Mouse (Mus musculus) neural tube, embryonic 13.5 days (tissue): ENCODE results near the gene Ang2. TPM values are rescaled to one million over a fixed set of nuclear protein-coding genes. Genes with fewer than 3 reads are reported as not detected.
"Not testable (repeated sequence)": the region's sequence is repeated elsewhere in the genome, so short reads cannot be mapped to it uniquely, and the experiment has no call there.

Experiments
- ATAC-seq: fragments of 200-750 bp; cut with Nextera tagmentation; 2 replicates; pipeline ENCODE4 v1.8.0; 2017; ENCODE audit warnings: low read depth, mild to moderate bottlenecking, moderate TSS enrichment, moderate library complexity
- H3K27ac ChIP-seq: fragments of 300-500 bp; sonication (generic); replicated peaks from 2 replicates; pipeline ENCODE4 v1.5.1; 2015; ENCODE audit warnings: moderate library complexity, mild to moderate bottlenecking, inconsistent platforms
- H3K27me3 ChIP-seq: fragments of 300-500 bp; sonication (generic); 2 replicates; pipeline ENCODE4 v1.6.1; 2015; ENCODE audit warnings: mild to moderate bottlenecking, inconsistent platforms
- H3K36me3 ChIP-seq: fragments of 300-500 bp; sonication (generic); 2 replicates; pipeline ENCODE4 v1.6.1; 2015; ENCODE audit warnings: mild to moderate bottlenecking, inconsistent platforms
- H3K4me1 ChIP-seq: fragments of 300-500 bp; sonication (generic); replicated peaks from 2 replicates; pipeline ENCODE4 v1.6.1; 2015; ENCODE audit warnings: inconsistent platforms
- H3K4me2 ChIP-seq: fragments of 300-500 bp; sonication (generic); 2 replicates; pipeline ENCODE4 v1.6.1; 2015; ENCODE audit warnings: inconsistent platforms, mild to moderate bottlenecking, moderate library complexity
- H3K4me3 ChIP-seq: fragments of 300-500 bp; sonication (generic); 2 replicates; pipeline ENCODE4 v1.5.1; 2015; ENCODE audit warnings: mild to moderate bottlenecking, inconsistent platforms
- H3K9ac ChIP-seq: fragments of 300-500 bp; sonication (generic); 2 replicates; pipeline ENCODE4 v1.6.1; 2015; ENCODE audit warnings: moderate library complexity, mild to moderate bottlenecking, inconsistent platforms
- H3K9me3 ChIP-seq: fragments of 300-500 bp; sonication (generic); 2 replicates; pipeline ENCODE4 v1.6.1; 2016; ENCODE audit warnings: inconsistent platforms
- WGBS: fragments of 180-500 bp; shearing (Covaris S2); methylation state at CpG from one replicate; pipeline ENCODE4 v1.1.7; 2015; 5-methylcytosine and 5-hydroxymethylcytosine counted together
- polyA plus RNA-seq: library from polyadenylated mRNA; unstranded; fragments of >200 nt; fragmentation: Nextera tagmentation; extraction: Ambion mirVana; gene quantifications from 2 replicates; pipeline ENCODE4 v1.2.1, GENCODE M21; 2015

Gene Ang2
- polyA plus RNA-seq, result not detected in 2 replicates

DNA sequence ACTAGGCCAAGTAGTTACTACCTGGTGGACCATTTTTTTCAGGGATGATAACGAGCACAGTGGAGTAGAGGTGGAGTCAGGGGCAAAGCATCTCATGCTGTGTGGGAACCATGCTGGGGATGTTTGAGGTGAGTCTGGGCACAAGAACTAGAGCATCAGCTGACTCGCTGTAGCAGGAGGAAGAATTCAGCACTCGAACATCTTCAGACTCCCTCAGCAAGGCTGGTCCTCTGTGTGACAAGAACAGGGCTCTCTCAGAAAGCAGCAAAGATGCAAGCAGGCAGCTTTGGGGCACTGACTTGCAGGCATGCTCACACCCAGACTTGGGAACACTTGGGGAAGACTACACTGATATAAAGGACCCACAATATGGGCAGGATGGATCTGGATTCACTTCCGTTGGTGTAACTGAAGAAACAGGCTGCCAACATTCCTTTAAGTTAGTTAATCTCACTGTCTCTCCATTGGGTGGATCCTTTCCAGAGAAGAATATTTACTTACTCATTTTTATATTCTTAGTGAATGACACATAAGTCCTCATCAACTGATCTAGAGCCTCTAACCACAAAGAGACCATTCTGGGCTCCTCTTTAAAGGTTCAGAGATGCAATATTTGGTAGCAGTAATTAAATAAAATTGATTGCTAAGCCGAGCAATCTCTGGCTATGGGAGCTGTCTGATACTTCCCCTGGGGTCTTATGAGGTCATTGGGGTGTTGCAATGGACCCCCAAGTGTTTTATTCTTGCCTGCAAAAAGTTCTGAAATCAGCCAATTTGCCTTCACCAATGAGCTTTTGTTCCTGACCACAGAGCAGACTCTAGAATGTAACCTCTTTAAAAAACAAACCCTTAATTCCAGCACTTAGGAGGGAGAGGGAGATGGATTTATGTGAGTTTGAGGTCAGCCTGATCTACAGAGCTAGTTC is at the start of gene Ang2:
Ang2 (minus strand) TSS at position 51 of the 926 bp plus-strand sequence.
- Histone ChIP-seq H3K4me1 (no peaks in the 10 kb centered on the region), H3K36me3 (no peaks in the 10 kb centered on the region), H3K27me3 (no peaks in the 10 kb centered on the region), H3K27ac (no peak within 1 kb of the TSS), H3K4me2 (no peak within 1 kb of the TSS), H3K4me3 (no peak within 1 kb of the TSS), H3K9ac (no peak within 1 kb of the TSS), H3K9me3 (no peaks in the 10 kb centered on the region)
- no peak for ATAC-seq
- WGBS, result 80% methylated on average over 5 of the region's 5 CpGs

DNA sequence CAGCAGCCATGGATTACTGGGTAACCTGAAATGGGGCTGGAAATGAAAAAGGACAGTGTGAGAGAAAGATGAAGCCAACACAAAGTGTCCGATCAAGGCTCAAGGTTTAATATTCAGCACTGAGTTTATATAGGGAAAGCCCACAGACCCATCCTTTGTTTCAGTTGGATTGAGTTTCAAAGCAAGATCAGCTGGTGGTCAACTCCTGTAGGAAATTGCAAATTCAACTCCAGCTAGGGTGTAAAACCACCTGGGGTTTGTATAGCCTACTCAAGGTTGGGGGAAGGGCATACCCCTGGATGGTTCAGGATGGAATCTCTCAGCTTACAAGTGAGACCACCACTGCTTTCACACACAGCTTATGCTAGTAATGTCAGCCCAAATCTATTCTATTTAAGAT is 48.8 kb upstream of the Ang2 start:
- H3K4me1 ChIP-seq, result no peaks in the 10 kb centered on the region
- no peak overlapping the region for H3K9ac ChIP-seq
- no peak for ATAC-seq
- H3K27me3 ChIP-seq, result no peaks in the 10 kb centered on the region
- H3K4me2 ChIP-seq, result no peak overlapping the region
- no peaks in the 10 kb centered on the region for H3K9me3 ChIP-seq
- H3K27ac ChIP-seq, result no peak overlapping the region
- H3K4me3 ChIP-seq, result no peak overlapping the region
- WGBS, result 81% methylated on average over 1 of the region's 1 CpGs
- H3K36me3 ChIP-seq, result no peaks in the 10 kb centered on the region

DNA sequence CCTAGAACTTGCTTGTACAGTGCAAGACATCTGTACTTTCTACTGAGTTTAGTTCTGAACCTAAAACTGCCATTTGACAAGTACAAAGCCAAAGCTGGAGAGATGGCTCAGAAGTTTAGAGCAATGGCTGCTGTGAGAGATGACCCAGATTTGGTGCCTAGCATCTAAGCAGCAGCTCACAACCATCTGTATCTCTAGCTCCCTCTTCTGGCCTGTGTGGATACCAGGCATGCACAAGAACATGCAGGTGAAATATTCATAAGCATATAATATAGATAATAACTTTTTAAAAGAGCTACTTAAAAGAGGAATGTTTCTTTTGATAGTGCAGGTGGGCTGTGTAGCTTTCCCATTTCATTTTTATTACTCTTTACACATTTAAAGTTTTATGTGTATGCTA is 42.0 kb upstream of the Ang2 start:
- H3K27ac ChIP-seq, result no peak overlapping the region
- H3K4me1 ChIP-seq, result no peaks in the 10 kb centered on the region
- H3K4me3 ChIP-seq, result no peak overlapping the region
- no peaks in the 10 kb centered on the region for H3K36me3 ChIP-seq
- no peak overlapping the region for H3K4me2 ChIP-seq
- no peak overlapping the region for H3K9ac ChIP-seq
- H3K9me3 ChIP-seq, result no peaks in the 10 kb centered on the region
- ATAC-seq, result no peak
- H3K27me3 ChIP-seq, result no peaks in the 10 kb centered on the region

DNA sequence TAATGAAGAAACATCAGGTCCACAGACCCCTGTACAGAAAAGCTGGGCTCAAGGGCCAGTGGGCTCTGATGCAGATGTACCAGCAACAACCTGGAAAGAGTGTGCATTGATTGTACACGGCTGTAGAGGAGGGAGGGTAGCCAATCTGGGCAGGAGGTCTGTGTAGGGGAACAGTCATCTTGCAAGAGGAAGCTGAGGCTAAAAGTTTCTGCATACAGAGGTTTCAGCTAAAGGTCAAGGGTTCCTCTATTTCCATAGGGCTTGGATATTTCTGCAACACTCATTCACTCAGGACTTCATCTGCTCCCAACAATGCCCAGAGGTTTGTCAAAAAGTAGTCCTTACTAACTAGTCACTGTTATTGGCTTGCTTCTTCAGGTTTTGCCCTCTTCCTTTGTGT is 38.5 kb upstream of the Ang2 start:
- not testable (repeated sequence) for H3K9me3 ChIP-seq, H3K27me3 ChIP-seq, H3K9ac ChIP-seq, H3K4me3 ChIP-seq, ATAC-seq, H3K4me2 ChIP-seq, H3K36me3 ChIP-seq, H3K27ac ChIP-seq, H3K4me1 ChIP-seq
- 83% methylated on average over 1 of the region's 1 CpGs for WGBS

DNA sequence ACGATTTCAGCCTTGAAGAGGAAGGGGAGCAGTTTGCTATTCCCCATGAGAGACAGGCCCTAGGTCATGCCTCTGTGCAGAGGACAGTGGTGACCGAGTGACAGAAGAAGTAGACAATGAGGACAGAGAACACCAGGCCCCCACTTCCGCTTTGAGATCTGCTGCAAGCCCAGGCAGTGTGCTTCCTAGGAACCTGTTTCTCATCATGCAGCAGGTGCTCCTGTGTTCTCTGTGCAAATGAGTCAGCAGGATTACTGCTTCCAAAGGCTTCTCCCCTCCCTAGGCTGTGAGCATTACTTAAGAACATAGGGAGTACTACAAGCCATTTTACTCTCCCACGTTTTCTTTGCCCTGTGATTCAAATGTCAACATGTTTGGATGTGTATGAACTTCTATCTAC is 30.7 kb upstream of the Ang2 start:
- H3K36me3 ChIP-seq, ATAC-seq, H3K4me3 ChIP-seq, H3K4me2 ChIP-seq, H3K4me1 ChIP-seq, H3K27ac ChIP-seq, H3K9ac ChIP-seq, H3K27me3 ChIP-seq, H3K9me3 ChIP-seq: not testable (repeated sequence)
- 71% methylated on average over 4 of the region's 4 CpGs for WGBS

DNA sequence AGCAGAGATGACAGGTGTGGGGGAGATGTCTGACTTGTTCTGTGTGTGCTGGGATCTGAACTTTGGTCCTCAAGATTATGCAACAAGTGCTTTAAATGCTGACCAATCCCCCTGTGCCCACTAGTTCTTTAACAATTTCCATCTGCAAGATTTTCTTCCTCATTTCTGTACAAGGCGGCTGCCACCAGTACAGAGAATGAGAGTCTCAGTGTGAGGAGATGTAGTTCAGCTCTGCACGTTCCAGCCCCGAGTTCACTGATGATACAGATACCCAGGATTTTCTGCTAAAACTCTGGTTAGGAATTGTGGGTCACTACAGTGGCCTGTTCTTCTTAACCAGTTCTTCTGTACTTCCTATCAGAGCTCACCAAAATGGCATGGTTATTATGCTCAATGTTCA is 21.1 kb upstream of the Ang2 start:
- H3K9ac ChIP-seq, ATAC-seq, H3K4me3 ChIP-seq, H3K27ac ChIP-seq, H3K36me3 ChIP-seq, H3K9me3 ChIP-seq, H3K27me3 ChIP-seq, H3K4me2 ChIP-seq, H3K4me1 ChIP-seq: not testable (repeated sequence)
- 81% methylated on average over 3 of the region's 3 CpGs for WGBS

DNA sequence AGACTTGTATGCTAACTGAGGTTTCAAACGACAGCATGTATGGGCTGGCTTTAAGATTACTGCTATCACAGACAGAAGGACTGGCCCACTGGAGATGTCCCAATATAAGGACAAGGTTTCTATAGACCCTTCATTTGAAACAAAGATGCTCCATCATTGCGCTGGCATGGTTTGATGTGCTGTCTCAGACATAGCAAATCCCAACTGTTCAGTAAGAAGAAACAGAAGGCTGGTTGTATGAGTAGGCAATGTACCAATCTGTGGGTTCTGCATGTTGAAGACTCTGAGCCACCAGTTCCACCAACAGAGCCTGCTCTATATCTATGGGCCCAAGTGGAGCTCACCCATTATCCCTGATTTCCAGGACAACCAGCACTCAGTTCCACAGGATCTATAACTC is 4.2 kb upstream of the Ang2 start, which contains the start of gene Ear14:
Ear14 (plus strand) TSS at position 277 of the 400 bp plus-strand sequence.
- Histone ChIP-seq H3K4me3 (no peak within 1 kb of the TSS), H3K9me3 (no peaks in the 10 kb centered on the region), H3K27ac (no peak within 1 kb of the TSS), H3K27me3 (no peaks in the 10 kb centered on the region), H3K4me1 (no peaks in the 10 kb centered on the region), H3K4me2 (no peak within 1 kb of the TSS), H3K9ac (no peak within 1 kb of the TSS), H3K36me3 (no peaks in the 10 kb centered on the region)
- ATAC-seq, result no peak
- 88% methylated on average over 2 of the region's 2 CpGs for WGBS

DNA sequence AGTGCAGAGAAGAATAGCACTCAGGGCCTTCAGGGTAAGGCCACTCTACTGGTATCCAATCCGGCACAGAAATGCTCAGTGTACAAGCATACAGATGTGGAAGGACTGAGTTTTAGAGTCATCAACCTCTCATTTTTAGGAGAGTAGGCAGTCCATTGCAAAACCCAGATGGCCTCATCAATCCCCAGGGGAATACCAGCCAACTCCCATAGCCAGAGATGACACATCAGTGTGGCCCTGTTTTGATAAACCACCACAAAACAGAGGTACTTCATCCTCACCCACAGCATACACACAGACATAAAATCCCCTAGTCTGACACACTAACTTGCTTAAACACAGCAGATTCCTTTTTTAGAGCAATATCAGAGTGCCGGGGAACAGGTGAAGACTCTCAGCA is 1.5 kb upstream of the Ang2 start:
- no peak overlapping the region for H3K9ac ChIP-seq
- 92% methylated on average over 2 of the region's 2 CpGs for WGBS
- H3K27ac ChIP-seq, result no peak overlapping the region
- H3K36me3 ChIP-seq, result no peaks in the 10 kb centered on the region
- H3K27me3 ChIP-seq, result no peaks in the 10 kb centered on the region
- H3K4me1 ChIP-seq, result no peaks in the 10 kb centered on the region
- no peak overlapping the region for H3K4me2 ChIP-seq
- no peak overlapping the region for H3K4me3 ChIP-seq
- ATAC-seq, result no peak
- no peaks in the 10 kb centered on the region for H3K9me3 ChIP-seq

DNA sequence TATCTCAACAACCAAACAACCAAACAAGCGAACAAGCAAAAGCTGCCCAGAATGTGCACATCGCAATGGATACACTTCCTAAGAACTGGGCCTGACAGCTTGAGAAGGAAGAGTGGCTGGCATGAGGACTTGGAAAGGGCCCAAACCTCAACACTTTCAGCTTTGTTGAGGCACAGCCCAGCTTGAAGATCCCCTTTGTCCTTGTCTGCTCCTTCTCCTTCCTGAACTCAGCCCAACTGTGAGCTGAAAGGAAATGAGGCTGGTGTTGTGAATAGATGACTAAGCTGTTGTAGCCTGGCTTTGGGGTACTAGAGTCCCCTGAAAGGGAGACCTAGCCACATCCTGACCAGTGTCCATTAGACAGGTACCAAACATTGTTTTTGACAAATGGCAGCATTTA is 1.1 kb upstream of the Ang2 start:
- H3K9ac ChIP-seq, result no peak overlapping the region
- H3K4me2 ChIP-seq, result no peak overlapping the region
- no peak for ATAC-seq
- no peaks in the 10 kb centered on the region for H3K36me3 ChIP-seq
- 96% methylated on average over 2 of the region's 2 CpGs for WGBS
- H3K4me3 ChIP-seq, result no peak overlapping the region
- no peaks in the 10 kb centered on the region for H3K27me3 ChIP-seq
- H3K4me1 ChIP-seq, result no peaks in the 10 kb centered on the region
- H3K27ac ChIP-seq, result no peak overlapping the region
- H3K9me3 ChIP-seq, result no peaks in the 10 kb centered on the region

DNA sequence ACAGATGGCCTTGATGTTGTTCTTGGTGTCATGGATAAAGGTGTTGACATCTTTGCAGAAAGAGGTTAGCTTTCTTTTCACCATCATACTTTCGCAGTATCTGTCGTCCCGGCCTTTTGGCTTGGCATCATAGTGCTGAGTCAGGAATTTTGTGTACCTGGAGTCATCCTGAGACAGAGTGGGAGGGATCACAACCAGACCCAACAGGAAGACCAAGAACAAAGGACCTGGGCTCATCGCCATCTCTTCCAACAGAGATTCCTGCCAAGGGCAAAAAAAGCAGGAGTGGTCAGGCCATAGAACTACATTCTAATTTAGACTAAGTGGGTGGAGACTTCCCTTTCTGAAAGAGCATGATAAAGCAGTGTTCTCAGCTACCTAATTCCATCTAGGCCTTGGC is 3.3 kb downstream of the Ang2 start:
- 92% methylated on average over 4 of the region's 4 CpGs for WGBS
- no peak overlapping the region for H3K9ac ChIP-seq

DNA sequence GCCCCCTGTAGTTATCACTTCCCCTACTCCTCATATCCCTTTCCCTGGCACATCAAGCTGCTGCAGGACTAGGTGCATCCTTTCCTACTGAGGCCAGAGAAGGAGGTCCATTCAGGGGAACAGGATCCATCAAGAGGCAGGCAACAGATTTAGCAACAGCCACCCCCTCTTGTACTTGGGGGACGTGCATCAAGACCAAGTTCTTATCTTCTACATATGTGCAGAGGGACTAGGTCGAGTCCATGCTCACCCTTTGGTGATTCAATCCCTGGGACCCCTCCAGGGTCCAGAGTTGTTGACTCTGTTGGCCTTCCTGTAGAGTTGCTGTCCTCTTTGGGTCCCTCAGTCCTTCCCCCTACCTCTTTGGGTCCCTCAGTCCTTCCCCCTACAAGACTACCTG is 17.9 kb downstream of the Ang2 start:
- H3K9me3 ChIP-seq, ATAC-seq, H3K36me3 ChIP-seq, H3K4me1 ChIP-seq, H3K27ac ChIP-seq, H3K4me3 ChIP-seq, H3K9ac ChIP-seq, H3K4me2 ChIP-seq, H3K27me3 ChIP-seq: not testable (repeated sequence)
- 80% methylated on average over 2 of the region's 2 CpGs for WGBS

More for the DNA sequence above, 3.3 kb downstream of the Ang2 start:
- H3K9me3 ChIP-seq, result no peaks in the 10 kb centered on the region
- H3K4me3 ChIP-seq, result no peak overlapping the region
- H3K4me2 ChIP-seq, result no peak overlapping the region
- H3K27ac ChIP-seq, result no peak overlapping the region
- no peaks in the 10 kb centered on the region for H3K4me1 ChIP-seq
- no peak for ATAC-seq
- no peaks in the 10 kb centered on the region for H3K27me3 ChIP-seq
- no peaks in the 10 kb centered on the region for H3K36me3 ChIP-seq

DNA sequence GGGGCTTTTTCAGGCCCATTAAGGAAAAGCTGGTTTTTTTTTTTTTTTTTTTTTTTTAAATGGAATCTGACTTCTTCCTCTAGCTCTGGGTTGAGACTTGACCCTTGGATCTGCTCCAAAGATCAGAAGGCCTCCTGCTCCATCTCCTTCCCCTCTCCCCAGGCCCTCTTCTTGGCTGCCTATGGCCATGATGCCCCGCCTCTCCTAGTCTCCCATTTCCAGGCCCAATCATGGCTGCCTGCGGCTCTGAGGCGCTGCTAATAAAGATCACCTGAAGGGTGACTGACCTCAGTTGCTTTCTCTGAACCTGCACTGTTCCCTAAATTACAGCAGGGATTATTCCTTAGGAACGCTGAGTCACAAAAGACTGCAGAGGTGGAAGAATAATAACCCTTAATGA is 25.1 kb downstream of the Ang2 start:
- ATAC-seq, result no peak

DNA sequence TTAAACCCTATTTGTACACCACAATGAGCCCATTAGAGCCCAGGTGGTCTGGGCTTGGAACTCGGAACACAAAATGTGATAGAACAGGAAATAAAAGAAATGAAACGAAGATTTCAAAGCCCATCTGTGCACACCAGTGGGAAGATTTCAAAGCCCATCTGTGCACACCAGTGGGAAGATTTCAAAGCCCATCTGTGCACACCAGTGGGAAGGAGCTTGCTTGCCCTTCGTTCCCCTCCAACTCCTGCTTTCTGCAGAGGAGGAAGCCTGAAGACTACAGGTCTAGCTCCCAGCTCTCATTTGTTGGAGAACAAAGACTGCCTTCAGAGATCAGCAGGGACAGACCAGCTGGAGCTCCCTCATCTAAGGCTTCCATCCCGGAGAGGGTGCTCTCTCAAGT is 26.0 kb downstream of the Ang2 start:
- not testable (repeated sequence) for H3K4me3 ChIP-seq, H3K9ac ChIP-seq, H3K9me3 ChIP-seq, H3K36me3 ChIP-seq, H3K4me1 ChIP-seq, ATAC-seq, H3K27ac ChIP-seq, H3K27me3 ChIP-seq, H3K4me2 ChIP-seq
- WGBS, result 45% methylated on average over 4 of the region's 4 CpGs

More for the DNA sequence above, 25.1 kb downstream of the Ang2 start:
- WGBS, result 77% methylated on average over 4 of the region's 4 CpGs
- H3K27me3 ChIP-seq, result no peaks in the 10 kb centered on the region
- no peaks in the 10 kb centered on the region for H3K36me3 ChIP-seq
- no peak overlapping the region for H3K27ac ChIP-seq
- no peak overlapping the region for H3K4me2 ChIP-seq
- H3K9ac ChIP-seq, result no peak overlapping the region
- H3K9me3 ChIP-seq, result no peaks in the 10 kb centered on the region
- H3K4me3 ChIP-seq, result no peak overlapping the region
- no peaks in the 10 kb centered on the region for H3K4me1 ChIP-seq
